Mouse (Mus musculus): ENCODE measurements around the gene Prdm2.

DNA sequence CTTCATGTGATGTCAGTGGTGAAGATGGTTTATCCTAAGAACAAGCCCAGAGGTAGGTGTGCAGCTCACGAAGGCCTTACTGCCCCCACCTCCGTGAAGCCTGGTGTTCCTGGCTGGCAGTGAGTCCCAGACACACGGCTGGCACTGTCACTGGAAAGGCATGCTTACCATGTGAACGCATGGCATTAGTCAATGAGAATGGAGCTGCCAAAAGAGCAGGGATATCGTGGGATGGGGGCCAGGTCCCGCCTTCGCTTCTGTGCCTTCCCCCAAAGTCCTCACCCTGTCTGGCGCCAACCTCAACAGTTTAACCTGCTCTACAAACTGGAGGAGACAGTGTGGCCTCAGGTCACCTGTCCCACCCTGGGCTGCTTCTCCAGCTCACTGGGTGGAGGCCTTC lies 92.8 kb downstream of the Prdm2 start:
- TF ChIP-seq CTCF (IDR thresholded peaks at IDR 0.05; ENCODE audit: low read depth) (no peak), EP300 (optimal IDR thresholded peaks at IDR 0.05) (no peak)

Data from stomach, postnatal 0 days (tissue).